Mouse (Mus musculus) heart, adult 8-10 months (tissue): ENCODE measurements around the gene Cdk18. TPM values are rescaled to one million over a fixed set of nuclear protein-coding genes. Genes with fewer than 3 reads are reported as not detected.

Source experiments
- DNase-seq: peaks from one replicate; pipeline ENCODE4 v3.0.0; 2022; ENCODE audit warnings: low spot score
- total RNA-seq, 4 experiments: library from RNA; stranded (reverse); gene quantifications; 2 replicates each; pipeline ENCODE4 v1.2.4; 2022

The Cdk18 gene
- total RNA-seq, 4 experiments from 2014 or later: 16.9 to 21.5 (median 18.3) TPM

- DNase-seq: no peak
These were observed 74.5 kb downstream of the Cdk18 start for GRCm38 (mm10) chr1:132065001-132065400.

- no peak for DNase-seq
These were observed 76.4 kb downstream of the Cdk18 start for GRCm38 (mm10) chr1:132063096-132063495.

Other genes with a start within 250 kb of the Cdk18 start
- 10 to 100 TPM; 55.6 to 68.7 (median 62.6) TPM for gene Nucks1, start 229.2 kb downstream of the Cdk18 start, total RNA-seq
- 1 to 10 TPM; 2.4 to 4.7 (median 3.3) TPM for gene Slc45a3, start 176.7 kb downstream of the Cdk18 start, total RNA-seq
- 10 to 100 TPM; 62.5 to 79.4 (median 76.0) TPM for gene Elk4, start 132.1 kb downstream of the Cdk18 start, total RNA-seq
- 1 to 10 TPM; 4.7 to 9.4 (median 7.7) TPM for gene Mfsd4a, start 71.6 kb downstream of the Cdk18 start, total RNA-seq
- not detected for gene Lemd1, start 51.7 kb upstream of the Cdk18 start, total RNA-seq
- gene AC124108.1, start 51.8 kb upstream of the Cdk18 start, total RNA-seq: under 1 TPM in 1 of 4 experiments, not detected in 3; 0.09 TPM
- gene Gm10188, start 90.1 kb upstream of the Cdk18 start, total RNA-seq: not detected
- gene Klhdc8a, start 158.9 kb upstream of the Cdk18 start, total RNA-seq: 10 to 100 TPM; 11.8 to 22.9 (median 17.5) TPM
- 1 to 10 TPM; 3.8 to 5.2 (median 4.0) TPM for gene Nuak2, start 176.4 kb upstream of the Cdk18 start, total RNA-seq